Mouse (Mus musculus) CH12.LX (cell line): Measurements from ENCODE around the gene Slc22a2. TPM values are rescaled to one million over a fixed set of nuclear protein-coding genes. Genes with fewer than 3 reads are reported as not detected.

Experiments used
- DNase-seq: peaks from one replicate; pipeline ENCODE4 v3.0.0-alpha.2; 2013; ENCODE audit errors: extremely low read depth
- H3K27ac ChIP-seq: 2 replicates; pipeline ENCODE4 v1.5.1; 2012; ENCODE audit warnings: low read depth, mild to moderate bottlenecking, control low read depth, moderate library complexity; ENCODE audit not compliant: insufficient read depth
- H3K27me3 ChIP-seq: replicated peaks from 2 replicates; pipeline ENCODE3; 2012; ENCODE audit warnings: inconsistent platforms
- H3K36me3 ChIP-seq, 2 experiments: replicated peaks in 1 of 2; 2 replicates each; pipeline versions ENCODE3 to v1.6.1; 2012; ENCODE audit warnings: inconsistent platforms in 1 of 2, low read length in 1 of 2, mild to moderate bottlenecking in 1 of 2, mixed read lengths in 1 of 2, moderate library complexity in 1 of 2; ENCODE audit not compliant: control insufficient read depth in 1 of 2, insufficient read depth in 1 of 2
- H3K4me1 ChIP-seq, 2 experiments: 2 replicates each; pipeline ENCODE4 v1.6.1; 2012; ENCODE audit warnings: inconsistent platforms in 1 of 2, moderate library complexity in 1 of 2; ENCODE audit not compliant: insufficient read depth in 2 of 2, control insufficient read depth in 1 of 2
- H3K4me2 ChIP-seq: 2 replicates; pipeline ENCODE4 v1.6.1; 2012; ENCODE audit warnings: low read depth, mild to moderate bottlenecking, control low read depth; ENCODE audit not compliant: poor library complexity, insufficient read depth, severe bottlenecking
- H3K4me3 ChIP-seq, 3 experiments: fragments of 150-350 bp in 1 of 3; sonication (generic) in 1 of 3; replicated peaks in 1 of 3; 2 replicates each; pipeline versions ENCODE3 to v1.5.1; 2011 to 2012; ENCODE audit warnings: low read depth in 2 of 3, low read length in 2 of 3, mild to moderate bottlenecking in 2 of 3, moderate library complexity in 2 of 3, control low read depth in 1 of 3, improper control_type of control experiment in 1 of 3, inconsistent platforms in 1 of 3, mixed read lengths in 1 of 3; ENCODE audit not compliant: poor library complexity in 1 of 3
- H3K79me2 ChIP-seq: replicated peaks from 2 replicates; pipeline ENCODE4 v1.6.1; 2012; ENCODE audit warnings: mild to moderate bottlenecking, moderate library complexity; ENCODE audit not compliant: control insufficient read depth, poor library complexity, insufficient read depth, severe bottlenecking; ENCODE audit errors: extremely low read depth
- H3K9ac ChIP-seq: 2 replicates; pipeline ENCODE4 v1.6.1; 2012; ENCODE audit warnings: low read depth, mild to moderate bottlenecking, control low read depth, moderate library complexity; ENCODE audit not compliant: insufficient read depth
- H3K9me3 ChIP-seq: replicated peaks from 2 replicates; pipeline ENCODE3; 2012; ENCODE audit warnings: low read length, inconsistent platforms, mixed read lengths
- BHLHE40 ChIP-seq: IDR thresholded peaks from 2 replicates; pipeline ENCODE4 v1.6.1; 2011; ENCODE audit warnings: mild to moderate bottlenecking, low read depth, low read length, improper control_type of control experiment
- CHD1 ChIP-seq: IDR thresholded peaks from 2 replicates; pipeline ENCODE4 v1.6.1; 2012; ENCODE audit warnings: low read depth, low read length, improper control_type of control experiment, inconsistent platforms
- CHD2 ChIP-seq: IDR thresholded peaks from 2 replicates; pipeline ENCODE4 v1.6.1; 2011; ENCODE audit warnings: low read length, improper control_type of control experiment
- E2F4 ChIP-seq: IDR thresholded peaks from 2 replicates; pipeline ENCODE4 v1.6.1; 2011; ENCODE audit warnings: low read depth, low read length, improper control_type of control experiment; ENCODE audit not compliant: insufficient replicate concordance
- HCFC1 ChIP-seq: IDR thresholded peaks from 2 replicates; pipeline ENCODE4 v1.6.1; 2012; ENCODE audit warnings: low read depth, mild to moderate bottlenecking, inconsistent platforms, low read length, improper control_type of control experiment
- IRF4 ChIP-seq: IDR thresholded peaks from 2 replicates; pipeline ENCODE4 v1.6.1; 2014; ENCODE audit warnings: low read depth, mild to moderate bottlenecking, inconsistent platforms, low read length, improper control_type of control experiment
- JUN ChIP-seq: IDR thresholded peaks from 2 replicates; pipeline ENCODE4 v1.6.1; 2011; ENCODE audit warnings: low read depth, mild to moderate bottlenecking, low read length, improper control_type of control experiment, moderate library complexity; ENCODE audit not compliant: insufficient read depth
- JUND ChIP-seq: conservative IDR thresholded peaks from 2 replicates; pipeline ENCODE4 v1.6.1; 2011; ENCODE audit warnings: low read depth, low read length, improper control_type of control experiment
- KAT2A ChIP-seq: IDR thresholded peaks from 2 replicates; pipeline ENCODE4 v1.6.1; 2012; ENCODE audit warnings: low read length, improper control_type of control experiment, inconsistent platforms; ENCODE audit not compliant: insufficient replicate concordance
- MAX ChIP-seq: IDR thresholded peaks from 2 replicates; pipeline ENCODE4 v1.6.1; 2011; ENCODE audit warnings: low read length, improper control_type of control experiment
- MYC ChIP-seq: IDR thresholded peaks from 2 replicates; pipeline ENCODE4 v1.6.1; 2011; ENCODE audit warnings: low read depth, mild to moderate bottlenecking, improper control_type of control experiment, low read length
- PAX5 ChIP-seq: IDR thresholded peaks from 2 replicates; pipeline ENCODE4 v1.6.1; 2012; ENCODE audit warnings: low read length, inconsistent platforms, mixed read lengths
- POLR2A ChIP-seq: IDR thresholded peaks from 2 replicates; pipeline ENCODE4 v1.6.1; 2011; ENCODE audit warnings: low read depth, mild to moderate bottlenecking, improper control_type of control experiment, low read length
- POLR2AphosphoS2 ChIP-seq: IDR thresholded peaks from 2 replicates; pipeline ENCODE4 v1.6.1; 2011; ENCODE audit warnings: low read depth, low read length, improper control_type of control experiment
- RAD21 ChIP-seq: IDR thresholded peaks from 2 replicates; pipeline ENCODE4 v1.6.1; 2011; ENCODE audit warnings: low read depth, mild to moderate bottlenecking, low read length, improper control_type of control experiment, moderate library complexity
- SIN3A ChIP-seq: IDR thresholded peaks from 2 replicates; pipeline ENCODE4 v1.6.1; 2012; ENCODE audit warnings: low read length, improper control_type of control experiment, inconsistent platforms
- SMC3 ChIP-seq: IDR thresholded peaks from 2 replicates; pipeline ENCODE4 v1.6.1; 2011; ENCODE audit warnings: low read depth, low read length, improper control_type of control experiment
- TBP ChIP-seq: conservative IDR thresholded peaks from 2 replicates; pipeline ENCODE4 v1.6.1; 2011; ENCODE audit warnings: low read depth, low read length, improper control_type of control experiment
- UBTF ChIP-seq: IDR thresholded peaks from 2 replicates; pipeline ENCODE4 v1.6.1; 2012; ENCODE audit warnings: low read depth, mild to moderate bottlenecking, inconsistent platforms, low read length, improper control_type of control experiment, moderate library complexity
- ZMIZ1 ChIP-seq: IDR thresholded peaks from 2 replicates; pipeline ENCODE4 v1.6.1; 2012; ENCODE audit warnings: low read depth, mild to moderate bottlenecking, inconsistent platforms, low read length, improper control_type of control experiment
- ZNF384 ChIP-seq: IDR thresholded peaks from 2 replicates; pipeline ENCODE4 v1.6.1; 2012; ENCODE audit warnings: low read depth, low read length, improper control_type of control experiment, inconsistent platforms
- dilution Hi-C: fragments of 300-500 bp; cut with MboI; formaldehyde crosslinking; loops from 2 replicates; pipeline ENCODE4 v1.14.3; 2020; ENCODE audit warnings: low sequenced_read_pairs; ENCODE audit not compliant: extremely low pct_unique_long_range_greater_than_20kb, extremely low pct_ligation_motif_present
- in situ Hi-C: fragments of 300-500 bp; cut with MboI; formaldehyde crosslinking; loops from 3 replicates; pipeline ENCODE4 v1.14.3; 2019; ENCODE audit warnings: low sequenced_read_pairs, low pct_ligation_motif_present, low pct_unique_long_range_greater_than_20kb, mixed read lengths
- polyA plus RNA-seq: library from polyadenylated mRNA; unstranded; fragments of >175 nt; gene quantifications from 2 replicates; pipeline ENCODE4 v1.2.1, GENCODE M21; 2012; ENCODE audit warnings: low read depth; ENCODE audit not compliant: insufficient read length
- total RNA-seq, 2 experiments: library from RNA; depleted of rRNA; stranded (reverse); fragments of 300-350 nt in 1 of 2; fragments of >200 nt in 1 of 2; gene quantifications; 2 replicates each; pipeline ENCODE4 v1.2.3; 2012 to 2014

Slc22a2 gene
- total and polyA plus RNA-seq, 3 experiments, result not detected

DNA sequence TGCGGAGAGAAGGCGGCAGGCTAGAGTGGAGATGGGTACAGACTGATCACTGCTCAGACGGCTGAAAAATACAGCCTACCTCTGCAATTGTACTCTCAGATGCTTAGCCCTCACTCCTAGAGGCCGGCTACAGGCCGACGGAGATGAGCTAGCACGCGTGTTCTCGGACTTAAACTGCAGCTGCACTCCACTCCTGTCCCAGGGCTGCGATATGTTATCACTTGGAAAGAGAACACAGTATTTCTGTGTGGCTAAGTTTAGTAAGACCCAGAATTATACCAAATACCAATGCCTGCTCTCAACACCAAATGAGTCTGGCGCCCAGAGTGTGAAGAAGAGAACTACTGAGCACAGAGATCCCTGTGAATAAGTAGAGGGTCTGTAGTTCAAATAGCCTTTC is 68.7 kb downstream of the Slc22a2 start:
- dilution Hi-C loops, result no loop called here
- no peak overlapping the region for H3K4me3 ChIP-seq
- no peaks in the 10 kb centered on the region for H3K9me3 ChIP-seq
- no peaks in the 10 kb centered on the region for H3K36me3 ChIP-seq
- H3K4me1 ChIP-seq, result peaks cover 0 to 8% of the 10 kb centered on the region in 2 experiments; a peak in 1 of 4 replicates
- no peaks in the 10 kb centered on the region for H3K27me3 ChIP-seq
- TF ChIP-seq ZNF384 (no peak), RAD21 (no peak), SIN3A (no peak), HCFC1 (no peak), IRF4 (no peak), POLR2A (no peak), CHD1 (no peak), TBP (no peak), UBTF (no peak), JUN (no peak)
- in situ Hi-C loops, result loop anchor here (25.0 kb wide), 1 partner anchor 90 kb away; no protein-coding TSS in a partner anchor
- no peak for DNase-seq
- H3K9ac ChIP-seq, result no peak overlapping the region
- H3K4me2 ChIP-seq, result no peak overlapping the region
- no peak overlapping the region for H3K27ac ChIP-seq
- no peaks in the 10 kb centered on the region for H3K79me2 ChIP-seq

DNA sequence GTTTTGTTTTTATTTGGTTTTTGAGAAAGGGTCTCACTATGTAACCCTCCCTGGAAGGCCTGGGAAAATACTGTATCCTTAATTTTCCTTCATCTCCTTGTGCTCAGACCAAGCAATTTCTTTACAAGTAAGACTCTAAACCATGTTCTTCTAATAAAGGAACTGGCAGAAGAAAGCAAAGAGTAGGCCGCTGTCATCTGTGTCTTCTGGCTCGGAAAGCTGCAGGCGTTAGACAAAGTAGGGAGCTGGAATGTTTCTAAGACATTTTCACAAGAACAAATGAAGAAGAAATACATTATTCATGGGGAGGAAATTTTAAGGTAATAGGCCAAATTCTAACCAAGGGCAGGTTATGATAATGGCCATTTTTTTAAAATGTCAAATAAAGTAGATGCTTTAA is 70.1 kb downstream of the Slc22a2 start:
- no peak overlapping the region for H3K4me2 ChIP-seq
- H3K4me1 ChIP-seq, result peaks cover 0 to 8% of the 10 kb centered on the region in 2 experiments; a peak in 1 of 4 replicates
- H3K27ac ChIP-seq, result no peak overlapping the region
- no peaks in the 10 kb centered on the region for H3K79me2 ChIP-seq
- H3K9ac ChIP-seq, result no peak overlapping the region
- no peaks in the 10 kb centered on the region for H3K36me3 ChIP-seq
- DNase-seq, result no peak
- no peak overlapping the region for H3K4me3 ChIP-seq
- TF ChIP-seq SMC3 (no peak), PAX5 (no peak), TBP (no peak), JUND (no peak), KAT2A (no peak), BHLHE40 (no peak), MAX (no peak), E2F4 (no peak), CHD2 (no peak), POLR2AphosphoS2 (no peak), MYC (no peak), SIN3A (no peak), HCFC1 (no peak), JUN (no peak), ZMIZ1 (no peak)
- dilution Hi-C loops (no loop called here), in situ Hi-C loops (loop anchor here (25.0 kb wide), 1 partner anchor 92 kb away; no protein-coding TSS in a partner anchor)
- H3K27me3 ChIP-seq, result no peaks in the 10 kb centered on the region
- H3K9me3 ChIP-seq, result no peaks in the 10 kb centered on the region
